Mouse (Mus musculus) myocyte (in vitro differentiated cells): ENCODE measurements at regions not wholly inside any gene's neighbourhood (a gene's known extent, or its start where the extent isn't known, plus 50 kb on each side); places are given as distances from the start of the nearest gene placed in this dataset.

Experiments
- H3K27me3 ChIP-seq: one replicate; pipeline ENCODE4 v1.6.1; 2011; ENCODE audit not compliant: control insufficient read depth, insufficient read depth, insufficient read length
- H3K36me3 ChIP-seq: one replicate; pipeline ENCODE4 v1.6.1; 2011; ENCODE audit not compliant: control insufficient read depth, insufficient read depth
- H3K4me2 ChIP-seq: one replicate; pipeline ENCODE4 v1.6.1; 2011; ENCODE audit warnings: low read depth, control low read depth
- H3K4me3 ChIP-seq: one replicate; pipeline ENCODE4 v1.5.1; 2011; ENCODE audit warnings: mild to moderate bottlenecking, control low read depth, moderate library complexity
- H3K79me2 ChIP-seq: one replicate; pipeline ENCODE4 v1.6.1; 2011; ENCODE audit not compliant: control insufficient read depth, insufficient read depth
- H3ac ChIP-seq: one replicate; pipeline ENCODE4 v1.6.1; 2011; ENCODE audit not compliant: control insufficient read depth, insufficient read length
- CEBPB ChIP-seq: IDR thresholded peaks from 2 replicates; pipeline ENCODE4 v1.6.1; 2011; ENCODE audit warnings: mild to moderate bottlenecking, moderate library complexity; ENCODE audit not compliant: poor library complexity, insufficient read depth, severe bottlenecking
- E2F4 ChIP-seq: IDR thresholded peaks from one replicate; pipeline ENCODE4 v1.6.1; 2011; ENCODE audit warnings: mild to moderate bottlenecking, control low read depth, moderate library complexity; ENCODE audit not compliant: insufficient read depth
- MAX ChIP-seq: IDR thresholded peaks from one replicate; pipeline ENCODE4 v1.6.1; 2011; ENCODE audit warnings: low read depth, mild to moderate bottlenecking, control low read depth
- MYOD1 ChIP-seq, 3 experiments: IDR thresholded peaks; one replicate each; pipeline ENCODE4 v1.6.1; 2011; ENCODE audit warnings: control low read depth in 2 of 3, low read depth in 2 of 3, mild to moderate bottlenecking in 2 of 3, moderate library complexity in 1 of 3; ENCODE audit not compliant: insufficient read length in 2 of 3, control insufficient read depth in 1 of 3
- MYOG ChIP-seq, 3 experiments: IDR thresholded peaks; one replicate each; pipeline ENCODE4 v1.6.1; 2011; ENCODE audit warnings: control low read depth in 2 of 3, low read depth in 2 of 3, mild to moderate bottlenecking in 2 of 3; ENCODE audit not compliant: insufficient read length in 2 of 3, control insufficient read depth in 1 of 3, insufficient read depth in 1 of 3
- POLR2A ChIP-seq: IDR thresholded peaks from one replicate; pipeline ENCODE4 v1.6.1; 2011; ENCODE audit warnings: low read depth, mild to moderate bottlenecking, control low read depth, moderate library complexity; ENCODE audit not compliant: insufficient read length
- POLR2AphosphoS2 ChIP-seq: IDR thresholded peaks from one replicate; pipeline ENCODE4 v1.6.1; 2011; ENCODE audit warnings: low read depth, control low read depth; ENCODE audit not compliant: insufficient read length
- REST ChIP-seq: IDR thresholded peaks from one replicate; pipeline ENCODE4 v1.6.1; 2011; ENCODE audit warnings: mild to moderate bottlenecking, control low read depth, moderate library complexity; ENCODE audit not compliant: insufficient read depth, insufficient read length
- SRF ChIP-seq: IDR thresholded peaks from one replicate; pipeline ENCODE4 v1.6.1; 2011; ENCODE audit warnings: low read depth; ENCODE audit not compliant: control insufficient read depth, insufficient read length
- TCF12 ChIP-seq: IDR thresholded peaks from one replicate; pipeline ENCODE4 v1.6.1; 2011; ENCODE audit warnings: mild to moderate bottlenecking, control low read depth; ENCODE audit not compliant: poor library complexity, insufficient read depth, severe bottlenecking
- TCF3 ChIP-seq: IDR thresholded peaks from one replicate; pipeline ENCODE4 v1.6.1; 2011; ENCODE audit warnings: low read depth, control low read depth; ENCODE audit not compliant: insufficient read length
- USF1 ChIP-seq: IDR thresholded peaks from one replicate; pipeline ENCODE4 v1.6.1; 2011; ENCODE audit warnings: low read depth, mild to moderate bottlenecking, control low read depth, moderate library complexity

GRCm38 (mm10) chr5:73823421-73823820 lies 172.2 kb downstream of the Spata18 start:
- no peaks in the 10 kb centered on the region for H3K36me3 ChIP-seq
- TF ChIP-seq MYOD1 (IDR thresholded peaks at IDR 0.05; ENCODE audit: control insufficient read depth in 1 of 3, insufficient read length in 2 of 3, low read depth in 2 of 3) (no peak), REST (no peak), TCF3 (no peak), USF1 (no peak), POLR2AphosphoS2 (no peak), TCF12 (no peak), SRF (no peak), MYOG (IDR thresholded peaks at IDR 0.05; ENCODE audit: control insufficient read depth in 1 of 3, insufficient read depth in 1 of 3, insufficient read length in 2 of 3, low read depth in 2 of 3) (no peak)
- no peak overlapping the region for H3K4me2 ChIP-seq

GRCm38 (mm10) chr5:73826941-73827340 lies 175.8 kb downstream of the Spata18 start:
- no peak overlapping the region for H3K4me3 ChIP-seq
- no peaks in the 10 kb centered on the region for H3K36me3 ChIP-seq
- peaks cover 5% of the 10 kb centered on the region for H3K27me3 ChIP-seq
- H3ac ChIP-seq = no peak overlapping the region
- H3K79me2 ChIP-seq = no peaks in the 10 kb centered on the region
- TF ChIP-seq REST (no peak), E2F4 (no peak), MYOG (IDR thresholded peaks at IDR 0.05; ENCODE audit: control insufficient read depth in 1 of 3, insufficient read depth in 1 of 3, insufficient read length in 2 of 3, low read depth in 2 of 3) (no peak), SRF (no peak), TCF12 (no peak), POLR2A (no peak), CEBPB (no peak), MYOD1 (IDR thresholded peaks at IDR 0.05; ENCODE audit: control insufficient read depth in 1 of 3, insufficient read length in 2 of 3, low read depth in 2 of 3) (no peak), USF1 (no peak), MAX (no peak)
- H3K4me2 ChIP-seq = no peak overlapping the region

More at GRCm38 (mm10) chr5:73823421-73823820, 172.2 kb downstream of the Spata18 start:
- Histone ChIP-seq H3K27me3 (peaks cover 9% of the 10 kb centered on the region), H3ac (no peak overlapping the region), H3K4me3 (no peak overlapping the region), H3K79me2 (no peaks in the 10 kb centered on the region)

GRCm38 (mm10) chr5:73833721-73834120 lies 182.5 kb downstream of the Spata18 start:
- H3K27me3 ChIP-seq = no peaks in the 10 kb centered on the region
- no peak overlapping the region for H3K4me2 ChIP-seq
- H3K79me2 ChIP-seq = no peaks in the 10 kb centered on the region
- H3K36me3 ChIP-seq = no peaks in the 10 kb centered on the region
- TF ChIP-seq TCF12 (no peak), E2F4 (no peak), POLR2AphosphoS2 (no peak), SRF (no peak), CEBPB (no peak), REST (no peak), MAX (no peak), USF1 (no peak), POLR2A (no peak), MYOD1 (IDR thresholded peaks at IDR 0.05; ENCODE audit: control insufficient read depth in 1 of 3, insufficient read length in 2 of 3, low read depth in 2 of 3) (no peak), MYOG (IDR thresholded peaks at IDR 0.05; ENCODE audit: control insufficient read depth in 1 of 3, insufficient read depth in 1 of 3, insufficient read length in 2 of 3, low read depth in 2 of 3) (no peak), TCF3 (no peak)
- H3ac ChIP-seq = no peak overlapping the region
- no peak overlapping the region for H3K4me3 ChIP-seq

GRCm38 (mm10) chr5:73843776-73844175 lies 192.6 kb downstream of the Spata18 start:
- H3K36me3 ChIP-seq = no peaks in the 10 kb centered on the region
- TF ChIP-seq TCF3 = no peak
- no peak for TF ChIP-seq CEBPB
- no peak overlapping the region for H3K4me3 ChIP-seq
- H3ac ChIP-seq = no peak overlapping the region
- peaks cover 9% of the 10 kb centered on the region for H3K27me3 ChIP-seq
- H3K4me2 ChIP-seq = no peak overlapping the region
- H3K79me2 ChIP-seq = no peaks in the 10 kb centered on the region

GRCm38 (mm10) chr5:73846096-73846782 lies 195.1 kb downstream of the Spata18 start:
- Histone ChIP-seq H3K4me2 (no peak overlapping the region), H3K27me3 (peaks cover 9% of the 10 kb centered on the region), H3K4me3 (no peak overlapping the region), H3ac (no peak overlapping the region), H3K36me3 (no peaks in the 10 kb centered on the region), H3K79me2 (no peaks in the 10 kb centered on the region)
- no peak for TF ChIP-seq POLR2A
- TF ChIP-seq USF1 = no peak
- no peak for TF ChIP-seq POLR2AphosphoS2
- TF ChIP-seq SRF = no peak
- no peak for TF ChIP-seq REST
- TF ChIP-seq MYOG (IDR thresholded peaks at IDR 0.05; ENCODE audit: control insufficient read depth in 1 of 3, insufficient read depth in 1 of 3, insufficient read length in 2 of 3, low read depth in 2 of 3) = no peak
- no peak for TF ChIP-seq TCF12
- TF ChIP-seq TCF3 = no peak
- no peak for TF ChIP-seq CEBPB
- no peak for TF ChIP-seq E2F4
- TF ChIP-seq MYOD1 (IDR thresholded peaks at IDR 0.05; ENCODE audit: control insufficient read depth in 1 of 3, insufficient read length in 2 of 3, low read depth in 2 of 3) = no peak
- no peak for TF ChIP-seq MAX
